Mouse (Mus musculus): ENCODE measurements around the gene Clcf1.

DNA sequence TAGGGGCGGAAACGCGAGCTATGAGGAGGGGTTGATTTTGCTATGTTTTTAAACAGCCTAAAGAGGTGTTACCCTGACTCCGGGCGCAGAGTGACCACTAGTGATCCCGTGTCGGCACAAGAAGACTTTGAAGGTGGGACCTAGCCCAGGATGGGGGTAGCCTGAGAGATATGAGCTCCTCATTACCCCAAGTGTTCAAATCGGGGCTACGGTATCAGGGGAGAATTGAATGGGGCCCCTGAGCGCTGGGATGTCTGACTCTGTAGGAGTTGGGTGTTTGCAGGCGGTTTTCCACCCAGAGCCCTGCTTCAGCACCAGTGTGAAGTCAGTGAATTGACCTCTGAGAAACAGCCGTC lies 43.8 kb downstream of the Clcf1 start:
- TF ChIP-seq ZNF384 (IDR thresholded peaks at IDR 0.05; ENCODE audit: low read depth, low read length) (no peak), HCFC1 (IDR thresholded peaks at IDR 0.05; ENCODE audit: borderline replicate concordance, insufficient read depth, low read length) (no peak), CHD2 (IDR thresholded peaks at IDR 0.05; ENCODE audit: low read depth, low read length) (no peak)

All from ES-E14 (cell line).